Comparison of ENCODE assay signal across 8 mouse cellular contexts in genomic region chr11:8663444-8664392, GRCm38 (mm10). TPM values are rescaled to one million over a fixed set of nuclear protein-coding genes. Genes with fewer than 3 reads are reported as not detected.
DNase-seq lines count a peak whose midpoint lies in the region; ATAC-seq and TF ChIP-seq lines count a peak whose summit lies in the region.

No protein-coding gene starts in this region.

- H3K4me2 ChIP-seq in hindbrain, postnatal 0 days (ENCODE audit: low read depth, low read length), result peak overlapping the region; percentile 99
- peak overlapping the region; percentile 82 for H3K4me2 ChIP-seq in liver, embryonic 13.5 days
- H3K4me2 ChIP-seq in neural tube, embryonic 11.5 days (ENCODE audit: low read depth), result peak overlapping the region; percentile 97

- peak overlapping the region; percentile 71; the same call in 1 of the 2 replicates for H3K27ac ChIP-seq in hindbrain, postnatal 0 days
- H3K27ac ChIP-seq in liver, embryonic 13.5 days, result peak overlapping the region; percentile 48; the same call in 1 of the 2 replicates
- H3K27ac ChIP-seq in neural tube, embryonic 11.5 days (ENCODE audit: low read depth, low read length), result 0 out of 2 replicates have a peak overlapping the region, but pooled peaks have one; percentile 27

- peak overlapping the region; percentile 81 for H3K9ac ChIP-seq in hindbrain, postnatal 0 days (replicated peaks; ENCODE audit: low read length)
- H3K9ac ChIP-seq in liver, embryonic 13.5 days, result peak overlapping the region; percentile 77
- peak overlapping the region; percentile 87 for H3K9ac ChIP-seq in neural tube, embryonic 11.5 days (ENCODE audit: low read length)

- H3K27me3 ChIP-seq in erythroblast, embryonic 14.5 days (ENCODE audit: control insufficient read depth), result peaks cover 31% of the 10 kb centered on the region
- H3K27me3 ChIP-seq in hindbrain, postnatal 0 days (ENCODE audit: insufficient read depth, low read length), result no peaks in the 10 kb centered on the region
- H3K27me3 ChIP-seq in liver, embryonic 13.5 days, result peaks cover 28% of the 10 kb centered on the region
- H3K27me3 ChIP-seq in neural tube, embryonic 11.5 days (ENCODE audit: control insufficient read depth, insufficient read depth, low read length), result 0 out of 2 replicates have a peak, but pooled peaks cover 3% of the 10 kb centered on the region

- no peaks in the 10 kb centered on the region for H3K9me3 ChIP-seq in erythroblast, embryonic 14.5 days (ENCODE audit: control insufficient read depth, low read length)
- H3K9me3 ChIP-seq in hindbrain, postnatal 0 days (ENCODE audit: low read length), result no peaks in the 10 kb centered on the region
- no peaks in the 10 kb centered on the region for H3K9me3 ChIP-seq in liver, embryonic 13.5 days (replicated peaks)
- H3K9me3 ChIP-seq in neural tube, embryonic 11.5 days (ENCODE audit: control insufficient read depth, low read length), result no peaks in the 10 kb centered on the region

- DNase-seq in brain, embryonic 14.5 days (ENCODE audit: low read depth), result peak; percentile 66
- peak; percentile 53 for DNase-seq in gastrocnemius, postnatal 14 days
- DNase-seq in hindbrain, postnatal 0 days (ENCODE audit: low spot score), result peak; percentile 66
- DNase-seq in liver, embryonic 13.5 days, result peak; percentile 18
- DNase-seq in neural tube, embryonic 11.5 days (ENCODE audit: low spot score), result peak; percentile 73
- peak; percentile 24 to 42 for DNase-seq in thymus, postnatal 10 days (ENCODE audit: low spot score in 2 of 2)

- no peak for ATAC-seq in erythroblast, adult 5-6 weeks (replicated peaks; ENCODE audit: low FRiP score, poor library complexity, severe bottlenecking)
- peak; percentile 67 for ATAC-seq in hindbrain, postnatal 0 days
- peak; percentile 74 for ATAC-seq in liver, embryonic 13.5 days (ENCODE audit: low read depth)
- ATAC-seq in neural tube, embryonic 11.5 days (ENCODE audit: insufficient read depth, low FRiP score, low TSS enrichment), result peak; percentile 75

- H3K4me3 ChIP-seq in erythroblast, embryonic 14.5 days (replicated peaks), result peak overlapping the region; percentile 59
- peak overlapping the region; percentile 80 for H3K4me3 ChIP-seq in hindbrain, postnatal 0 days (ENCODE audit: low read length)
- peak overlapping the region; percentile 66 for H3K4me3 ChIP-seq in liver, embryonic 13.5 days (replicated peaks)
- H3K4me3 ChIP-seq in neural tube, embryonic 11.5 days (ENCODE audit: low read depth, low read length), result peak overlapping the region; percentile 67

- peaks cover 6% of the 10 kb centered on the region for H3K4me1 ChIP-seq in erythroblast, embryonic 14.5 days (ENCODE audit: control insufficient read depth)
- peaks cover 8% of the 10 kb centered on the region; the same call in 1 of the 2 replicates for H3K4me1 ChIP-seq in hindbrain, postnatal 0 days (ENCODE audit: insufficient read depth, low read length)
- H3K4me1 ChIP-seq in liver, embryonic 13.5 days (replicated peaks), result peaks cover 37% of the 10 kb centered on the region
- H3K4me1 ChIP-seq in neural tube, embryonic 11.5 days (ENCODE audit: control insufficient read depth, insufficient read depth, low read length), result 0 out of 2 replicates have a peak, but pooled peaks cover 11% of the 10 kb centered on the region

- intact Hi-C loops in gastrocnemius, postnatal 14 days (cut with DNase I; ENCODE audit: low total_unique reads), result no loop called here

- WGBS in hindbrain, postnatal 0 days, result under 1% methylated on average over 52 of the region's 52 CpGs
- WGBS in liver, embryonic 13.5 days (ENCODE audit: insufficient replicate concordance), result under 1% methylated on average over 52 of the region's 52 CpGs
- WGBS in neural tube, embryonic 11.5 days, result under 1% methylated on average over 52 of the region's 52 CpGs

- TF ChIP-seq POLR2A in brain, embryonic 14.5 days (IDR thresholded peaks at IDR 0.05; ENCODE audit: borderline replicate concordance, extremely low read depth, insufficient read depth, insufficient read length, poor library complexity, severe bottlenecking), result no peak

- TF ChIP-seq CTCF in brain, embryonic 14.5 days (IDR thresholded peaks at IDR 0.05; ENCODE audit: borderline replicate concordance, extremely low read depth, insufficient read depth, insufficient read length), result 0 out of 2 replicates have a peak, but pooled peaks have one; percentile 10
- TF ChIP-seq CTCF in hindbrain, postnatal 0 days (IDR thresholded peaks at IDR 0.05; ENCODE audit: low read depth), result no peak; the same call in 1 of the 2 replicates

- no peaks in the 10 kb centered on the region for H3K36me3 ChIP-seq in erythroblast, embryonic 14.5 days (ENCODE audit: control insufficient read depth)
- H3K36me3 ChIP-seq in hindbrain, postnatal 0 days (ENCODE audit: insufficient read depth, low read length), result no peaks in the 10 kb centered on the region
- no peaks in the 10 kb centered on the region for H3K36me3 ChIP-seq in liver, embryonic 13.5 days
- no peaks in the 10 kb centered on the region for H3K36me3 ChIP-seq in neural tube, embryonic 11.5 days (ENCODE audit: control insufficient read depth, insufficient read depth, low read length)

RNA-seq across cellular contexts. Expression of gene Tns3, which starts 0.6 kb away (rescaled TPM):
- polyA plus RNA-seq in erythroblast, embryonic 14.5 days (2012), result 0.01 TPM in 2 replicates
- 3.7 and 5.6 TPM in 2 replicates for total RNA-seq in erythroblast, adult 5-6 weeks (2015; ENCODE audit: low replicate concordance)
- total RNA-seq in erythroblast, adult 5-6 weeks (2017; ENCODE audit: low replicate concordance), result 2.2 and 4.8 TPM in 2 replicates
- polyA plus RNA-seq in brain, embryonic 14.5 days (2012; rRNA removed), result 7.3 and 12.1 TPM in 2 replicates
- 10 to 100 TPM; 10.9 to 12.1 TPM for total RNA-seq in gastrocnemius, postnatal 14 days (2021)
- total RNA-seq in hindbrain, postnatal 0 days (2014; rRNA removed), result 59.0 and 63.6 TPM in 2 replicates
- 8.2 and 8.9 TPM in 2 replicates for polyA plus RNA-seq in hindbrain, postnatal 0 days (2015; fragmentation: Nextera tagmentation; extraction: Ambion mirVana)
- 2.8 and 3.2 TPM in 2 replicates for polyA plus RNA-seq in liver, embryonic 13.5 days (2015; fragmentation: Nextera tagmentation; extraction: Ambion mirVana)
- polyA plus RNA-seq in neural tube, embryonic 11.5 days (2014; fragmentation: Nextera tagmentation; extraction: Ambion mirVana), result 10.1 and 11.7 TPM in 2 replicates

Comparison
In these comparisons a context has a peak if more than half of its experiments do, and no peak if none do; other contexts are left out.
1. DNase-seq: peak in every context shown above with its lines; median percentile 73 in neural tube, embryonic 11.5 days; 66 in brain, embryonic 14.5 days; 66 in hindbrain, postnatal 0 days; 53 in gastrocnemius, postnatal 14 days; 33 in thymus, postnatal 10 days; 18 in liver, embryonic 13.5 days.